Mouse (Mus musculus) embryonic facial prominence, embryonic 10.5 days (tissue): ENCODE measurements around the gene Intu. TPM values are rescaled to one million over a fixed set of nuclear protein-coding genes. Genes with fewer than 3 reads are reported as not detected.

Experiments used
- DNase-seq: peaks from one replicate; pipeline ENCODE4 v3.0.0-alpha.2; 2017; ENCODE audit warnings: low spot score
- H3K27ac ChIP-seq: fragments of 300-500 bp; sonication (generic); replicated peaks from 2 replicates; pipeline ENCODE4 v1.5.1; 2016; ENCODE audit warnings: mild to moderate bottlenecking
- H3K27me3 ChIP-seq: fragments of 300-500 bp; sonication (generic); replicated peaks from 2 replicates; pipeline ENCODE4 v1.6.1; 2016; ENCODE audit warnings: low read depth, mild to moderate bottlenecking; ENCODE audit not compliant: poor library complexity, severe bottlenecking
- H3K36me3 ChIP-seq: fragments of 300-500 bp; sonication (generic); replicated peaks from 2 replicates; pipeline ENCODE4 v1.6.1; 2016; ENCODE audit warnings: mild to moderate bottlenecking, moderate library complexity
- H3K4me1 ChIP-seq: fragments of 300-500 bp; sonication (generic); 2 replicates; pipeline ENCODE4 v1.6.1; 2016
- H3K4me3 ChIP-seq: fragments of 300-500 bp; sonication (generic); 2 replicates; pipeline ENCODE4 v1.5.1; 2016; ENCODE audit warnings: mild to moderate bottlenecking, moderate library complexity
- H3K9me3 ChIP-seq: fragments of 300-500 bp; sonication (generic); 2 replicates; pipeline ENCODE4 v1.6.1; 2016; ENCODE audit warnings: mild to moderate bottlenecking
- WGBS: fragments of 180-500 bp; shearing (Covaris S2); methylation state at CpG from one replicate; pipeline ENCODE4 v1.1.7; 2016; 5-methylcytosine and 5-hydroxymethylcytosine counted together
- polyA plus RNA-seq: library from polyadenylated mRNA; unstranded; fragments of >200 nt; fragmentation: Nextera tagmentation; extraction: Ambion mirVana; gene quantifications from 2 replicates; pipeline ENCODE4 v1.2.1, GENCODE M21; 2016

The Intu gene
- polyA plus RNA-seq, result 6.0 and 6.3 TPM in 2 replicates

- peak within 1 kb of the TSS; percentile 75 for H3K4me3 ChIP-seq
- H3K4me1 ChIP-seq, result peaks cover 21% of the 10 kb centered on the region
- peaks cover 79% of the 10 kb centered on the region for H3K27me3 ChIP-seq
- no peaks in the 10 kb centered on the region for H3K36me3 ChIP-seq
- WGBS, result under 1% methylated on average over 54 of the region's 54 CpGs
- H3K9me3 ChIP-seq, result no peaks in the 10 kb centered on the region; the same call in 1 of the 2 replicates
- peak within 1 kb of the TSS; percentile 66 for H3K27ac ChIP-seq
- DNase-seq, result peak; percentile 79
These were observed at the start of gene Intu for GRCm38 (mm10) chr3:40531286-40532141. Gene Intu, plus strand, starts transcription at chr3:40531286.

GRCm38 (mm10) chr3:40483221-40483654 is 47.8 kb upstream of the Intu start:
- no peak overlapping the region for H3K27ac ChIP-seq
- WGBS, result 74% methylated on average over 10 of the region's 10 CpGs

GRCm38 (mm10) chr3:40487381-40487780 is 43.7 kb upstream of the Intu start:
- Histone ChIP-seq H3K4me3 (no peak overlapping the region), H3K27ac (no peak overlapping the region), H3K4me1 (peaks cover 7% of the 10 kb centered on the region), H3K27me3 (no peaks in the 10 kb centered on the region), H3K36me3 (no peaks in the 10 kb centered on the region), H3K9me3 (no peaks in the 10 kb centered on the region)
- WGBS, result 80% methylated on average over 4 of the region's 4 CpGs
- no peak for DNase-seq

More at GRCm38 (mm10) chr3:40483221-40483654, 47.8 kb upstream of the Intu start:
- peaks cover 15% of the 10 kb centered on the region for H3K4me1 ChIP-seq
- H3K27me3 ChIP-seq, result no peaks in the 10 kb centered on the region
- no peaks in the 10 kb centered on the region for H3K9me3 ChIP-seq
- DNase-seq, result no peak
- no peaks in the 10 kb centered on the region for H3K36me3 ChIP-seq
- H3K4me3 ChIP-seq, result no peak overlapping the region

- Histone ChIP-seq H3K27me3 (no peaks in the 10 kb centered on the region), H3K36me3 (no peaks in the 10 kb centered on the region), H3K4me3 (no peak overlapping the region), H3K27ac (no peak overlapping the region), H3K4me1 (no peaks in the 10 kb centered on the region), H3K9me3 (no peaks in the 10 kb centered on the region)
- WGBS, result 77% methylated on average over 3 of the region's 3 CpGs
- no peak for DNase-seq
These were observed 39.3 kb upstream of the Intu start for GRCm38 (mm10) chr3:40491742-40492141.

- H3K27me3 ChIP-seq, result no peaks in the 10 kb centered on the region
- H3K9me3 ChIP-seq, result no peaks in the 10 kb centered on the region
- no peak for DNase-seq
- H3K27ac ChIP-seq, result no peak overlapping the region
- H3K4me3 ChIP-seq, result no peak overlapping the region
- no peaks in the 10 kb centered on the region for H3K4me1 ChIP-seq
- WGBS, result 85% methylated on average over 3 of the region's 3 CpGs
- H3K36me3 ChIP-seq, result no peaks in the 10 kb centered on the region
These were observed 32.2 kb upstream of the Intu start for GRCm38 (mm10) chr3:40498898-40499297.

GRCm38 (mm10) chr3:40500157-40500808 is 30.8 kb upstream of the Intu start:
- Histone ChIP-seq H3K27me3 (no peaks in the 10 kb centered on the region), H3K9me3 (no peaks in the 10 kb centered on the region), H3K36me3 (no peaks in the 10 kb centered on the region), H3K4me3 (no peak overlapping the region), H3K27ac (no peak overlapping the region), H3K4me1 (no peaks in the 10 kb centered on the region)
- WGBS, result 92% methylated on average over 8 of the region's 8 CpGs
- DNase-seq, result no peak

GRCm38 (mm10) chr3:40504377-40504776 is 26.7 kb upstream of the Intu start:
- 83% methylated on average over 5 of the region's 5 CpGs for WGBS
- H3K4me3 ChIP-seq, result no peak overlapping the region
- no peaks in the 10 kb centered on the region for H3K27me3 ChIP-seq
- no peaks in the 10 kb centered on the region for H3K36me3 ChIP-seq
- H3K4me1 ChIP-seq, result no peaks in the 10 kb centered on the region
- H3K9me3 ChIP-seq, result no peaks in the 10 kb centered on the region
- H3K27ac ChIP-seq, result no peak overlapping the region
- DNase-seq, result no peak

- Histone ChIP-seq H3K36me3 (no peaks in the 10 kb centered on the region), H3K9me3 (no peaks in the 10 kb centered on the region), H3K27ac (no peak overlapping the region), H3K4me1 (no peaks in the 10 kb centered on the region), H3K4me3 (no peak overlapping the region), H3K27me3 (no peaks in the 10 kb centered on the region)
- WGBS, result 94% methylated on average over 14 of the region's 14 CpGs
- no peak for DNase-seq
These were observed 25.6 kb upstream of the Intu start for GRCm38 (mm10) chr3:40505451-40506014.

GRCm38 (mm10) chr3:40508927-40509576 is 22.0 kb upstream of the Intu start:
- no peak overlapping the region for H3K27ac ChIP-seq
- no peaks in the 10 kb centered on the region for H3K4me1 ChIP-seq
- H3K36me3 ChIP-seq, result no peaks in the 10 kb centered on the region
- H3K4me3 ChIP-seq, result no peak overlapping the region
- no peaks in the 10 kb centered on the region for H3K27me3 ChIP-seq
- no peaks in the 10 kb centered on the region for H3K9me3 ChIP-seq
- 82% methylated on average over 6 of the region's 6 CpGs for WGBS
- no peak for DNase-seq

GRCm38 (mm10) chr3:40510567-40510966 is 20.5 kb upstream of the Intu start:
- WGBS, result 88% methylated on average over 6 of the region's 6 CpGs

GRCm38 (mm10) chr3:40512936-40513829 is 17.9 kb upstream of the Intu start:
- no peak for DNase-seq
- H3K4me3 ChIP-seq, result no peak overlapping the region
- no peaks in the 10 kb centered on the region for H3K9me3 ChIP-seq
- H3K27ac ChIP-seq, result no peak overlapping the region
- no peaks in the 10 kb centered on the region for H3K4me1 ChIP-seq
- 88% methylated on average over 13 of the region's 13 CpGs for WGBS
- H3K27me3 ChIP-seq, result no peaks in the 10 kb centered on the region
- no peaks in the 10 kb centered on the region for H3K36me3 ChIP-seq

More at GRCm38 (mm10) chr3:40510567-40510966, 20.5 kb upstream of the Intu start:
- Histone ChIP-seq H3K27me3 (no peaks in the 10 kb centered on the region), H3K4me1 (no peaks in the 10 kb centered on the region), H3K9me3 (no peaks in the 10 kb centered on the region), H3K27ac (no peak overlapping the region), H3K36me3 (no peaks in the 10 kb centered on the region), H3K4me3 (no peak overlapping the region)
- no peak for DNase-seq
